Mouse (Mus musculus): Measurements from ENCODE around the gene Ptpre. TPM values are rescaled to one million over a fixed set of nuclear protein-coding genes. Genes with fewer than 3 reads are reported as not detected.
"Not testable (repeated sequence)": the region's sequence is repeated elsewhere in the genome, so short reads cannot be mapped to it uniquely, and the experiment has no call there.

Ptpre gene
- polyA plus RNA-seq (2015; fragmentation: Nextera tagmentation; extraction: Ambion mirVana): 4.5 and 4.9 TPM in 2 replicates

- Histone ChIP-seq H3K4me3 (peak within 1 kb of the TSS; percentile 68), H3K27me3 (peaks cover 20% of the 10 kb centered on the region; the same call in 1 of the 2 replicates), H3K36me3 (no peaks in the 10 kb centered on the region), H3K27ac (no peak within 1 kb of the TSS), H3K4me2 (peak within 1 kb of the TSS; percentile 97), H3K4me1 (peaks cover 8% of the 10 kb centered on the region), H3K9me3 (no peaks in the 10 kb centered on the region), H3K9ac (peak within 1 kb of the TSS; percentile 57)
- 2% methylated on average over 28 of the region's 28 CpGs for WGBS
- peak; percentile 85 for ATAC-seq (ENCODE audit: insufficient number of reproducible peaks, low FRiP score, low TSS enrichment, low read depth)
Measured at GRCm38 (mm10) chr7:135537341-135537901, at the start of gene Ptpre. Ptpre (plus strand) TSS chr7:135537481.

- ATAC-seq (ENCODE audit: insufficient number of reproducible peaks, low FRiP score, low TSS enrichment, low read depth): no peak
- Histone ChIP-seq H3K9me3 (no peaks in the 10 kb centered on the region), H3K4me1 (peaks cover 12% of the 10 kb centered on the region), H3K27ac (no peak overlapping the region), H3K27me3 (0 out of 2 replicates have a peak, but pooled peaks cover 19% of the 10 kb centered on the region), H3K9ac (no peak overlapping the region), H3K4me2 (no peak overlapping the region), H3K36me3 (no peaks in the 10 kb centered on the region), H3K4me3 (no peak overlapping the region)
- WGBS: 69% methylated on average over 6 of the region's 6 CpGs
Measured at GRCm38 (mm10) chr7:135488214-135488810, 49.0 kb upstream of the Ptpre start.

- Histone ChIP-seq H3K4me1 (peaks cover 12% of the 10 kb centered on the region), H3K36me3 (no peaks in the 10 kb centered on the region), H3K27me3 (0 out of 2 replicates have a peak, but pooled peaks cover 11% of the 10 kb centered on the region), H3K4me3 (no peak overlapping the region), H3K27ac (no peak overlapping the region), H3K9me3 (no peaks in the 10 kb centered on the region), H3K9ac (no peak overlapping the region), H3K4me2 (no peak overlapping the region)
- ATAC-seq (ENCODE audit: insufficient number of reproducible peaks, low FRiP score, low TSS enrichment, low read depth): no peak
- 67% methylated on average over 9 of the region's 9 CpGs for WGBS
Measured at GRCm38 (mm10) chr7:135489724-135490499, 47.4 kb upstream of the Ptpre start.

GRCm38 (mm10) chr7:135490500-135490886, 46.8 kb upstream of the Ptpre start:
- H3K4me1 ChIP-seq: peaks cover 6% of the 10 kb centered on the region
- no peak overlapping the region for H3K4me2 ChIP-seq
- no peak overlapping the region for H3K4me3 ChIP-seq
- H3K27me3 ChIP-seq: 0 out of 2 replicates have a peak, but pooled peaks cover 11% of the 10 kb centered on the region
- WGBS: 45% methylated on average over 8 of the region's 8 CpGs
- no peak for ATAC-seq (ENCODE audit: insufficient number of reproducible peaks, low FRiP score, low TSS enrichment, low read depth)
- H3K9ac ChIP-seq: no peak overlapping the region
- H3K27ac ChIP-seq: no peak overlapping the region
- no peaks in the 10 kb centered on the region for H3K9me3 ChIP-seq
- H3K36me3 ChIP-seq: no peaks in the 10 kb centered on the region

- H3K9me3 ChIP-seq: no peaks in the 10 kb centered on the region
- ATAC-seq (ENCODE audit: insufficient number of reproducible peaks, low FRiP score, low TSS enrichment, low read depth): no peak
- 39% methylated on average over 3 of the region's 3 CpGs for WGBS
Measured at GRCm38 (mm10) chr7:135495303-135495702, 42.0 kb upstream of the Ptpre start.

GRCm38 (mm10) chr7:135498565-135499186, 38.6 kb upstream of the Ptpre start:
- no peaks in the 10 kb centered on the region for H3K36me3 ChIP-seq
- H3K4me1 ChIP-seq: no peaks in the 10 kb centered on the region
- no peaks in the 10 kb centered on the region for H3K27me3 ChIP-seq
- 86% methylated on average over 3 of the region's 3 CpGs for WGBS
- no peak for ATAC-seq (ENCODE audit: insufficient number of reproducible peaks, low FRiP score, low TSS enrichment, low read depth)
- no peaks in the 10 kb centered on the region for H3K9me3 ChIP-seq
- H3K27ac ChIP-seq: no peak overlapping the region
- no peak overlapping the region for H3K9ac ChIP-seq
- no peak overlapping the region for H3K4me3 ChIP-seq
- H3K4me2 ChIP-seq: no peak overlapping the region

More at GRCm38 (mm10) chr7:135495303-135495702, 42.0 kb upstream of the Ptpre start:
- no peak overlapping the region for H3K4me2 ChIP-seq
- H3K27ac ChIP-seq: no peak overlapping the region
- no peaks in the 10 kb centered on the region for H3K27me3 ChIP-seq
- H3K4me3 ChIP-seq: no peak overlapping the region
- no peak overlapping the region for H3K9ac ChIP-seq
- no peaks in the 10 kb centered on the region for H3K4me1 ChIP-seq
- no peaks in the 10 kb centered on the region for H3K36me3 ChIP-seq

GRCm38 (mm10) chr7:135499403-135499802, 37.9 kb upstream of the Ptpre start:
- H3K9ac ChIP-seq: no peak overlapping the region
- H3K4me2 ChIP-seq: no peak overlapping the region
- ATAC-seq (ENCODE audit: insufficient number of reproducible peaks, low FRiP score, low TSS enrichment, low read depth): no peak
- 49% methylated on average over 2 of the region's 2 CpGs for WGBS
- H3K27me3 ChIP-seq: no peaks in the 10 kb centered on the region
- no peak overlapping the region for H3K27ac ChIP-seq
- H3K9me3 ChIP-seq: no peaks in the 10 kb centered on the region
- no peaks in the 10 kb centered on the region for H3K4me1 ChIP-seq
- no peak overlapping the region for H3K4me3 ChIP-seq
- H3K36me3 ChIP-seq: no peaks in the 10 kb centered on the region

- not testable (repeated sequence) for ATAC-seq (ENCODE audit: insufficient number of reproducible peaks, low FRiP score, low TSS enrichment, low read depth); H3K9ac ChIP-seq; H3K4me3 ChIP-seq; H3K27ac ChIP-seq; H3K9me3 ChIP-seq; H3K27me3 ChIP-seq; H3K4me2 ChIP-seq; H3K36me3 ChIP-seq; H3K4me1 ChIP-seq
- WGBS: 91% methylated on average over 5 of the region's 5 CpGs
Measured at GRCm38 (mm10) chr7:135506506-135506905, 30.8 kb upstream of the Ptpre start.

- no peaks in the 10 kb centered on the region for H3K4me1 ChIP-seq
- H3K9ac ChIP-seq: no peak overlapping the region
- H3K9me3 ChIP-seq: no peaks in the 10 kb centered on the region
- H3K36me3 ChIP-seq: no peaks in the 10 kb centered on the region
- no peak overlapping the region for H3K27ac ChIP-seq
- WGBS: 86% methylated on average over 4 of the region's 4 CpGs
- H3K27me3 ChIP-seq: no peaks in the 10 kb centered on the region
- no peak overlapping the region for H3K4me3 ChIP-seq
- ATAC-seq (ENCODE audit: insufficient number of reproducible peaks, low FRiP score, low TSS enrichment, low read depth): no peak
- no peak overlapping the region for H3K4me2 ChIP-seq
Measured at GRCm38 (mm10) chr7:135508602-135509001, 28.7 kb upstream of the Ptpre start.

GRCm38 (mm10) chr7:135509272-135509671, 28.0 kb upstream of the Ptpre start:
- no peak for ATAC-seq (ENCODE audit: insufficient number of reproducible peaks, low FRiP score, low TSS enrichment, low read depth)
- Histone ChIP-seq H3K4me2 (no peak overlapping the region), H3K9me3 (no peaks in the 10 kb centered on the region), H3K36me3 (no peaks in the 10 kb centered on the region), H3K9ac (no peak overlapping the region), H3K4me3 (no peak overlapping the region), H3K4me1 (no peaks in the 10 kb centered on the region), H3K27me3 (no peaks in the 10 kb centered on the region), H3K27ac (no peak overlapping the region)
- 78% methylated on average over 3 of the region's 3 CpGs for WGBS

- Histone ChIP-seq H3K4me2 (no peak overlapping the region), H3K27me3 (no peaks in the 10 kb centered on the region), H3K27ac (no peak overlapping the region), H3K4me3 (no peak overlapping the region), H3K9me3 (no peaks in the 10 kb centered on the region), H3K4me1 (no peaks in the 10 kb centered on the region), H3K9ac (no peak overlapping the region), H3K36me3 (no peaks in the 10 kb centered on the region)
- ATAC-seq (ENCODE audit: insufficient number of reproducible peaks, low FRiP score, low TSS enrichment, low read depth): no peak
- 77% methylated on average over 5 of the region's 5 CpGs for WGBS
Measured at GRCm38 (mm10) chr7:135510431-135510830, 26.9 kb upstream of the Ptpre start.

- H3K9me3 ChIP-seq: no peaks in the 10 kb centered on the region
- no peak for ATAC-seq (ENCODE audit: insufficient number of reproducible peaks, low FRiP score, low TSS enrichment, low read depth)
- H3K36me3 ChIP-seq: no peaks in the 10 kb centered on the region
- no peak overlapping the region for H3K9ac ChIP-seq
- H3K4me3 ChIP-seq: no peak overlapping the region
- 71% methylated on average over 3 of the region's 3 CpGs for WGBS
- no peak overlapping the region for H3K27ac ChIP-seq
- H3K4me2 ChIP-seq: no peak overlapping the region
- H3K27me3 ChIP-seq: no peaks in the 10 kb centered on the region
- H3K4me1 ChIP-seq: no peaks in the 10 kb centered on the region
Measured at GRCm38 (mm10) chr7:135511723-135512122, 25.6 kb upstream of the Ptpre start.

All from limb, embryonic 15.5 days (tissue).